Mouse (Mus musculus) skeletal muscle tissue, adult 2 months (tissue): ENCODE results near the gene Tyro3.

Experiments
- DNase-seq: peaks from one replicate; pipeline ENCODE4 v3.0.0-alpha.2; 2012; ENCODE audit warnings: low read depth, low spot score

The Tyro3 gene

DNA sequence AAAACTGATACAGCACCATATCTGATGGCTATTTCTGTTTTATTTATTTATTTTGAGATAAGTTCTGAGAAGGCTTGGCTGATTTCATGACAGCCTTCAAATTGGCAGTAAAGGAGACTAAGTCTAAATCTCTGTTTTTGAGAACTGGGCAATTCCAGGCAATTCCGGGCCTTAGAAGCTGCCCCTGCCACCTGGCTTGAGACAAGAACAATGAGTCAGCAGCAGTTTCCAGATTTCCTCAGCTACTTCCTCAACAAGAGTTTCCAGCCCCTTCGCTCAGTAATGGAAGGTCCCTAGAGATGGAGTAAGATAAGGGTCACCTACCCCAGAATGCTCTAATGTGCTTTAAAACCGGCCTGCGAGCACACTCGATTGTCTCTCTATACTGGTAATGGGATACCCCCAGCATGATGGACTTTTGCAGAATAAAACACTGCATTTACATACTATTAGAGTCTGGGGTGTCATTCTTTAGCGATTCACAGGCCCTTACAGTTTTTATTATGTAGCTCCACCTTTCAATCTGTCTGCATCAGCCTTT, 57.8 kb downstream of the Tyro3 start:
- no peak for DNase-seq

DNA sequence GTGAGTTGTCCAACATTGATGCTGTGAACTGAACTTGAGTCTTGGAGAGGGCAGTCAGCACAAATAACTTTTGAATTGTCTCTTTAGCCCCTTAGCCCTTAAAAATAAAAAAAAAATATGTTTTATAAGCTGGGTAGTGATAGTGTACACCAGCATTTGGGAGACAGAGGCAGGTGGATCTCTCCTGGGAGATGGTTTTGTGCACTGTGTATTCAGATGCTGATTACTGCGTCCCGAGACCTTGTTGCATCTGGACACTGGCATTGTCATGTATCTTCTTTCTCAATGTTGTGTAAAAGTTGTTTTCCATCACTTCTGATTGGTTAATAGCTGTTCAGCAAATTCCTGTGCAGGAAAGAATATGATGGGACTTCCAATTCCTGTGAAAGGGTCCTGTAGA, 59.8 kb downstream of the Tyro3 start:
- DNase-seq, result no peak

DNA sequence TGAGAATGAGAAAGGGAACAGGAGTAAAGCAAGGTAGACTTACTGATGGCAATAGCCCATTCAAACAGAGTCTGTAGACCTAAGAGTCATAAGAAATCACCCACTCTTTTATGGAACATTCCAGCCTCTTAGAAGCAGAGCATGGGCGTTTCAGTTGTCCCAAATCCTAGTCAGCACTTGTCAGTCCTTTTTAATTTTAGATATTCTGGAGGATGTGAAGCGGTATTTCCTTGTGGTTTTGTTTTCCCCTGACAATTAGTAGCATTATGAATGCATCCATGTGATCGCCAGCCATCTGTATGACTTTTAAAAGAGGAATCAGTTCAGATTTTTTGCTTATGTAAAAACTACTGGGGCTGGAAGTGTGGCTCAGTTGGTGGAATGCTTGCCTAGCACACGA, 67.0 kb downstream of the Tyro3 start:
- DNase-seq, result no peak
